Mouse (Mus musculus) testis, adult 2 months (tissue): Measurements from ENCODE around the gene Stim1.

Source experiments
- CTCF ChIP-seq: fragments of 200-500 bp; IDR thresholded peaks from 2 replicates; pipeline ENCODE4 v1.5.1; 2012; ENCODE audit warnings: low read depth, mild to moderate bottlenecking, inconsistent platforms, low read length, moderate library complexity; ENCODE audit not compliant: control insufficient read depth, insufficient read depth, insufficient replicate concordance
- POLR2A ChIP-seq: fragments of 200-500 bp; IDR thresholded peaks from 2 replicates; pipeline ENCODE4 v1.6.1; 2012; ENCODE audit warnings: low read depth, mild to moderate bottlenecking, inconsistent platforms, low read length, moderate library complexity; ENCODE audit not compliant: control insufficient read depth

GRCm38 (mm10) chr7:102243870-102244269, 23.7 kb upstream of the Stim1 start:
- no peak for TF ChIP-seq CTCF
- TF ChIP-seq POLR2A: no peak
